Mouse (Mus musculus) layer of hippocampus, adult 9-10 months (tissue): ENCODE results near the gene Opn4.

Experiments used
- DNase-seq: peaks from one replicate; pipeline ENCODE4 v3.0.0; 2022; ENCODE audit warnings: low spot score

Opn4 gene

GRCm38 (mm10) chr14:34590743-34591675, 8.9 kb downstream of the Opn4 start:
- no peak for DNase-seq

GRCm38 (mm10) chr14:34590017-34590570, 9.8 kb downstream of the Opn4 start:
- no peak for DNase-seq

- no peak for DNase-seq
These were observed 10.7 kb downstream of the Opn4 start for GRCm38 (mm10) chr14:34589185-34589713.

GRCm38 (mm10) chr14:34588498-34588897, 11.4 kb downstream of the Opn4 start, which contains the start of gene Ldb3:
Gene Ldb3, minus strand, starts transcription at chr14:34588682.
- no peak for DNase-seq

- DNase-seq = no peak
These were observed 11.9 kb downstream of the Opn4 start for GRCm38 (mm10) chr14:34588005-34588404.

- DNase-seq = no peak
These were observed 13.1 kb downstream of the Opn4 start for GRCm38 (mm10) chr14:34586871-34587270.

GRCm38 (mm10) chr14:34585358-34586105, 14.4 kb downstream of the Opn4 start:
- DNase-seq = no peak

- no peak for DNase-seq
These were observed 17.1 kb downstream of the Opn4 start for GRCm38 (mm10) chr14:34582740-34583427.

GRCm38 (mm10) chr14:34576858-34577257, 23.1 kb downstream of the Opn4 start:
- DNase-seq = no peak

GRCm38 (mm10) chr14:34574068-34574467, 25.9 kb downstream of the Opn4 start:
- DNase-seq = no peak

GRCm38 (mm10) chr14:34573348-34573913, 26.5 kb downstream of the Opn4 start:
- DNase-seq = no peak

GRCm38 (mm10) chr14:34571610-34572387, 28.1 kb downstream of the Opn4 start:
- DNase-seq = no peak

- DNase-seq = no peak
These were observed 29.0 kb downstream of the Opn4 start for GRCm38 (mm10) chr14:34570903-34571302.

GRCm38 (mm10) chr14:34570294-34570693, 29.6 kb downstream of the Opn4 start:
- no peak for DNase-seq

GRCm38 (mm10) chr14:34569534-34570194, 30.3 kb downstream of the Opn4 start:
- no peak for DNase-seq

GRCm38 (mm10) chr14:34568626-34569025, 31.3 kb downstream of the Opn4 start:
- no peak for DNase-seq

- DNase-seq = no peak
These were observed 32.2 kb downstream of the Opn4 start for GRCm38 (mm10) chr14:34567697-34568096.

GRCm38 (mm10) chr14:34566530-34566929, 33.4 kb downstream of the Opn4 start:
- DNase-seq = no peak

GRCm38 (mm10) chr14:34565711-34566110, 34.2 kb downstream of the Opn4 start:
- DNase-seq = no peak

- DNase-seq = no peak
These were observed 35.3 kb downstream of the Opn4 start for GRCm38 (mm10) chr14:34564646-34565045.
